Comparison of ENCODE assay signal across 21 mouse cellular contexts in the genomic region with DNA sequence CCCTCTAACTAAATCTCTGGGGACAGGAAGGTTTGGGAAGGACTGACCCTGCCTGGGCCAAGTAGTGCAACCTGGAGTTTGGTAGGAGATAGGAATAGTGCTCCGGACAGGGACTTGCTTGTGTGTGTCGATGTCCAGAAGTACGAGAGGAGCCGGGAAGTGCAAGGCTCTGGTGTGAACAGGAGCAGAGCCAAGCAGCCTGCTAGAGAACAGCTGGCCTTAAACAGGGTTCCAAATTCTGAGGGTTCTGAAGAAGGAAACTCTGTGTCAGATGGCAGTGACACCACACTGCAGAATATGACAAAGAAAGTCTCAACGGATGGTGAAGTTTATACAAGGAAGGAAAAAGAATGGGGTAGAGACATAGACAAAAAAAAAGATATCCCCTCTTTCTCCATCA.
DNase-seq lines count a peak whose midpoint lies in the region; ATAC-seq and TF ChIP-seq lines count a peak whose summit lies in the region.
"Had no signal": no experiment of that assay in that cellular context is flagged by ENCODE, and none has a peak within 500 bp of the region (broad histone marks: within the 10 kb centered on the region; RNA-seq: fewer than 3 reads in every experiment).

No protein-coding gene starts in this region.

- no peaks in the 10 kb centered on the region for H3K27me3 ChIP-seq in midbrain, embryonic 11.5 days (ENCODE audit: control insufficient read depth, insufficient read depth, low read length)
- no peaks in the 10 kb centered on the region for H3K27me3 ChIP-seq in midbrain, embryonic 13.5 days
- H3K27me3 ChIP-seq: forebrain, embryonic 15.5 days had no signal

- H3K36me3 ChIP-seq in midbrain, embryonic 11.5 days (ENCODE audit: control insufficient read depth, insufficient read depth, low read length), result no peaks in the 10 kb centered on the region
- H3K36me3 ChIP-seq in midbrain, embryonic 13.5 days, result no peaks in the 10 kb centered on the region
- H3K36me3 ChIP-seq: forebrain, embryonic 15.5 days had no signal

- H3K27ac ChIP-seq in gastrocnemius, adult 2 months, result peak overlapping the region; percentile 13; the same call in 1 of the 2 replicates
- H3K27ac ChIP-seq in midbrain, embryonic 11.5 days (ENCODE audit: low read depth, low read length), result no peak overlapping the region
- no peak overlapping the region for H3K27ac ChIP-seq in midbrain, embryonic 13.5 days
- H3K27ac ChIP-seq: forebrain, embryonic 15.5 days; hindbrain, postnatal 0 days had no signal

- intact Hi-C loops in gastrocnemius, adult 2 months (cut with DNase I), result no loop called here

- WGBS in midbrain, embryonic 11.5 days, result 93% methylated on average over 5 of the region's 5 CpGs
- 97% methylated on average over 5 of the region's 5 CpGs for WGBS in midbrain, embryonic 13.5 days

- no peak overlapping the region for H3K4me3 ChIP-seq in gastrocnemius, adult 2 months
- H3K4me3 ChIP-seq in midbrain, embryonic 11.5 days (ENCODE audit: low read depth, low read length), result no peak overlapping the region
- no peak overlapping the region for H3K4me3 ChIP-seq in midbrain, embryonic 13.5 days (replicated peaks)
- H3K4me3 ChIP-seq: forebrain, embryonic 15.5 days had no signal

- no peak overlapping the region for H3K4me2 ChIP-seq in midbrain, embryonic 11.5 days
- no peak overlapping the region for H3K4me2 ChIP-seq in midbrain, embryonic 13.5 days (replicated peaks)
- H3K4me2 ChIP-seq: forebrain, embryonic 15.5 days had no signal

- ATAC-seq in midbrain, embryonic 11.5 days (ENCODE audit: low FRiP score), result no peak
- ATAC-seq in midbrain, embryonic 13.5 days, result no peak
- ATAC-seq: forebrain, embryonic 15.5 days; hindbrain, postnatal 0 days; liver, postnatal 0 days had no signal

- no peak for DNase-seq in gastrocnemius, adult 2 months
- no peak for DNase-seq in gastrocnemius, postnatal 4 days (ENCODE audit: low spot score in 2 of 2)
- DNase-seq in kidney, adult 9 months, result peak; percentile 11
- DNase-seq in kidney, adult 8-10 months, result no peak
- peak; percentile 17 for DNase-seq in midbrain, embryonic 11.5 days (ENCODE audit: low spot score, missing footprints)
- DNase-seq in skeletal muscle tissue, adult 2 months (ENCODE audit: low read depth, low spot score), result peak; percentile 27
- DNase-seq in c-Kit-positive CD71-positive TER-119-positive erythroid progenitor cells, embryonic 14.5 days (ENCODE audit: low spot score), result no peak
- DNase-seq: adrenal gland, postnatal 25 days; cerebellum, adult 18-20 months; cerebellum, postnatal 25 days; embryo, embryonic 11 days; gastrocnemius, postnatal 25 days; kidney, adult 18-20 months; liver; liver, postnatal 0 days; right cerebral cortex, postnatal 14 days; thymus, adult 2 months had no signal

- no peaks in the 10 kb centered on the region for H3K4me1 ChIP-seq in midbrain, embryonic 11.5 days (ENCODE audit: control insufficient read depth, insufficient read depth, low read length)
- no peaks in the 10 kb centered on the region for H3K4me1 ChIP-seq in midbrain, embryonic 13.5 days (replicated peaks)

- no peak overlapping the region for H3K9ac ChIP-seq in midbrain, embryonic 11.5 days (ENCODE audit: low read length)
- H3K9ac ChIP-seq in midbrain, embryonic 13.5 days (replicated peaks), result no peak overlapping the region
- H3K9ac ChIP-seq: forebrain, embryonic 15.5 days; liver, postnatal 0 days had no signal

- no peak for TF ChIP-seq CTCF in gastrocnemius, adult 2 months (IDR thresholded peaks at IDR 0.05)

- no peaks in the 10 kb centered on the region for H3K9me3 ChIP-seq in midbrain, embryonic 11.5 days (ENCODE audit: control insufficient read depth, low read length)
- no peaks in the 10 kb centered on the region for H3K9me3 ChIP-seq in midbrain, embryonic 13.5 days
- H3K9me3 ChIP-seq: forebrain, embryonic 15.5 days; G1E had no signal

Comparison
In these comparisons a context has a peak if more than half of its experiments do, and no peak if none do; other contexts are left out.
1. DNase-seq: peak in kidney, adult 9 months (single experiment), midbrain, embryonic 11.5 days (single experiment) and skeletal muscle tissue, adult 2 months (single experiment); none in gastrocnemius, adult 2 months (single experiment), gastrocnemius, postnatal 4 days (0 of 2), kidney, adult 8-10 months (0 of 2) and c-Kit-positive CD71-positive TER-119-positive erythroid progenitor cells, embryonic 14.5 days (single experiment).